Mouse (Mus musculus) heart, embryonic 14.5 days (tissue): ENCODE data around the gene Gm5447. TPM values are rescaled to one million over a fixed set of nuclear protein-coding genes. Genes with fewer than 3 reads are reported as not detected.
A peak's percentile ranks its signal among the peaks of the same experiment; 100 is the strongest.

ENCODE experiments used
- ATAC-seq: fragments of 200-750 bp; cut with Nextera tagmentation; 2 replicates; pipeline ENCODE4 v1.8.0; 2017; ENCODE audit warnings: low read depth, moderate TSS enrichment; ENCODE audit not compliant: insufficient number of reproducible peaks, insufficient read depth, low FRiP score
- H3K27ac ChIP-seq, 2 experiments: fragments of 200-500 bp in 1 of 2; fragments of 300-500 bp in 1 of 2; sonication (generic) in 1 of 2; replicated peaks in 1 of 2; 2 replicates each; pipeline ENCODE4 v1.5.1; 2012 to 2014; ENCODE audit warnings: low read depth in 2 of 2, low read length in 2 of 2, control low read depth in 1 of 2, mild to moderate bottlenecking in 1 of 2, mixed read lengths in 1 of 2; ENCODE audit not compliant: control insufficient read depth in 1 of 2, insufficient read depth in 1 of 2
- H3K27me3 ChIP-seq: fragments of 300-500 bp; sonication (generic); 2 replicates; pipeline ENCODE4 v1.6.1; 2014; ENCODE audit warnings: mild to moderate bottlenecking, low read length, control low read depth; ENCODE audit not compliant: control insufficient read depth, insufficient read depth
- H3K36me3 ChIP-seq: fragments of 300-500 bp; sonication (generic); 2 replicates; pipeline ENCODE4 v1.6.1; 2014; ENCODE audit warnings: mild to moderate bottlenecking, control low read depth, low read length, mixed read lengths; ENCODE audit not compliant: control insufficient read depth, insufficient read depth
- H3K4me1 ChIP-seq, 2 experiments: fragments of 200-500 bp in 1 of 2; fragments of 300-500 bp in 1 of 2; sonication (generic) in 1 of 2; 2 replicates each; pipeline ENCODE4 v1.6.1; 2012 to 2014; ENCODE audit warnings: low read length in 2 of 2, control low read depth in 1 of 2, mixed read lengths in 1 of 2; ENCODE audit not compliant: control insufficient read depth in 2 of 2, insufficient read depth in 2 of 2
- H3K4me2 ChIP-seq: fragments of 300-500 bp; sonication (generic); 2 replicates; pipeline ENCODE4 v1.6.1; 2014; ENCODE audit warnings: mild to moderate bottlenecking, low read length
- H3K4me3 ChIP-seq, 2 experiments: fragments of 200-500 bp in 1 of 2; fragments of 300-500 bp in 1 of 2; sonication (generic) in 1 of 2; 2 replicates each; pipeline ENCODE4 v1.5.1; 2012 to 2014; ENCODE audit warnings: low read length in 2 of 2, mild to moderate bottlenecking in 2 of 2, control low read depth in 1 of 2, low read depth in 1 of 2, moderate library complexity in 1 of 2; ENCODE audit not compliant: control insufficient read depth in 1 of 2, insufficient read depth in 1 of 2
- H3K9ac ChIP-seq: fragments of 300-500 bp; sonication (generic); 2 replicates; pipeline ENCODE4 v1.6.1; 2014; ENCODE audit warnings: mild to moderate bottlenecking, low read length
- H3K9me3 ChIP-seq: fragments of 300-500 bp; sonication (generic); 2 replicates; pipeline ENCODE4 v1.6.1; 2016; ENCODE audit warnings: low read length, control low read depth; ENCODE audit not compliant: control insufficient read depth
- WGBS: fragments of 180-500 bp; shearing (Covaris S2); extraction: QIAGEN DNeasy Blood & Tissue Kit; methylation state at CpG from one replicate; pipeline ENCODE4 v1.1.7; 2014; 5-methylcytosine and 5-hydroxymethylcytosine counted together
- polyA plus RNA-seq: library from polyadenylated mRNA; unstranded; fragments of >200 nt; fragmentation: Nextera tagmentation; extraction: Ambion mirVana; gene quantifications from 2 replicates; pipeline ENCODE4 v1.2.1, GENCODE M21; 2014

Gm5447 gene
- polyA plus RNA-seq, 1 experiment from 2014 or later = not detected

GRCm38 (mm10) chr13:30947540-30947939 is 26.5 kb upstream of the Gm5447 start, which contains the start of gene Hus1b:
TSS of gene Hus1b (minus strand) at chr13:30947759.
- H3K4me1 ChIP-seq = peaks cover 6 to 17% of the 10 kb centered on the region in 2 experiments; a peak in 3 of 4 replicates
- H3K9me3 ChIP-seq = no peaks in the 10 kb centered on the region
- H3K9ac ChIP-seq = no peak within 1 kb of the TSS
- no peak within 1 kb of the TSS for H3K4me2 ChIP-seq
- H3K4me3 ChIP-seq = no peak within 1 kb of the TSS
- no peak within 1 kb of the TSS for H3K27ac ChIP-seq
- no peaks in the 10 kb centered on the region for H3K36me3 ChIP-seq
- no peaks in the 10 kb centered on the region for H3K27me3 ChIP-seq
- ATAC-seq = no peak
- WGBS = 89% methylated on average over 11 of the region's 11 CpGs

GRCm38 (mm10) chr13:30949181-30949580 is 24.8 kb upstream of the Gm5447 start:
- H3K4me2 ChIP-seq = no peak overlapping the region
- H3K9ac ChIP-seq = no peak overlapping the region
- H3K4me1 ChIP-seq = peaks cover 6 to 17% of the 10 kb centered on the region in 2 experiments; a peak in 3 of 4 replicates
- no peaks in the 10 kb centered on the region for H3K9me3 ChIP-seq
- ATAC-seq = no peak
- no peak overlapping the region for H3K27ac ChIP-seq
- H3K36me3 ChIP-seq = no peaks in the 10 kb centered on the region
- H3K27me3 ChIP-seq = no peaks in the 10 kb centered on the region
- H3K4me3 ChIP-seq = no peak overlapping the region
- WGBS = 97% methylated on average over 9 of the region's 9 CpGs

GRCm38 (mm10) chr13:30952044-30952443 is 22.0 kb upstream of the Gm5447 start:
- Histone ChIP-seq H3K4me1 (peaks cover 5 to 7% of the 10 kb centered on the region in 2 experiments; a peak in 3 of 4 replicates), H3K9me3 (no peaks in the 10 kb centered on the region), H3K27me3 (no peaks in the 10 kb centered on the region), H3K4me2 (no peak overlapping the region), H3K9ac (no peak overlapping the region), H3K27ac (no peak overlapping the region), H3K4me3 (no peak overlapping the region), H3K36me3 (no peaks in the 10 kb centered on the region)
- ATAC-seq = no peak
- 86% methylated on average over 2 of the region's 2 CpGs for WGBS

GRCm38 (mm10) chr13:30953580-30953979 is 20.4 kb upstream of the Gm5447 start:
- Histone ChIP-seq H3K4me3 (no peak overlapping the region), H3K9ac (no peak overlapping the region), H3K4me2 (no peak overlapping the region), H3K4me1 (peaks cover 0 to under 1% of the 10 kb centered on the region in 2 experiments; a peak in 1 of 4 replicates), H3K27me3 (no peaks in the 10 kb centered on the region), H3K9me3 (no peaks in the 10 kb centered on the region), H3K36me3 (no peaks in the 10 kb centered on the region), H3K27ac (no peak overlapping the region)
- WGBS = 50% methylated on average over 1 of the region's 1 CpGs
- ATAC-seq = no peak

- ATAC-seq = no peak
- no peaks in the 10 kb centered on the region for H3K9me3 ChIP-seq
- H3K36me3 ChIP-seq = peaks cover 4% of the 10 kb centered on the region; the same call in 1 of the 2 replicates
Observed at GRCm38 (mm10) chr13:30960714-30961113, 13.3 kb upstream of the Gm5447 start.

GRCm38 (mm10) chr13:30961932-30962331 is 12.1 kb upstream of the Gm5447 start:
- H3K27me3 ChIP-seq = no peaks in the 10 kb centered on the region
- H3K4me1 ChIP-seq = peaks cover 4 to 7% of the 10 kb centered on the region in 2 experiments; a peak in 3 of 4 replicates
- 55% methylated on average over 2 of the region's 2 CpGs for WGBS
- peaks cover 4% of the 10 kb centered on the region; the same call in 1 of the 2 replicates for H3K36me3 ChIP-seq
- no peaks in the 10 kb centered on the region for H3K9me3 ChIP-seq
- no peak for ATAC-seq
- no peak overlapping the region for H3K27ac ChIP-seq
- no peak overlapping the region for H3K9ac ChIP-seq
- no peak overlapping the region for H3K4me3 ChIP-seq
- H3K4me2 ChIP-seq = no peak overlapping the region

More at GRCm38 (mm10) chr13:30960714-30961113, 13.3 kb upstream of the Gm5447 start:
- H3K27me3 ChIP-seq = no peaks in the 10 kb centered on the region
- no peak overlapping the region for H3K9ac ChIP-seq
- no peaks in the 10 kb centered on the region for H3K4me1 ChIP-seq
- no peak overlapping the region for H3K27ac ChIP-seq
- WGBS = 75% methylated on average over 2 of the region's 2 CpGs
- H3K4me3 ChIP-seq = no peak overlapping the region
- H3K4me2 ChIP-seq = no peak overlapping the region

GRCm38 (mm10) chr13:30966507-30966911 is 7.5 kb upstream of the Gm5447 start:
- no peaks in the 10 kb centered on the region for H3K27me3 ChIP-seq
- ATAC-seq = no peak
- no peak overlapping the region for H3K4me3 ChIP-seq
- H3K27ac ChIP-seq = no peak overlapping the region; a peak in 1 of 4 replicates
- peak overlapping the region; percentile 22 for H3K4me2 ChIP-seq
- 7% methylated on average over 10 of the region's 10 CpGs for WGBS
- H3K9me3 ChIP-seq = no peaks in the 10 kb centered on the region
- H3K9ac ChIP-seq = peak overlapping the region; percentile 34; the same call in 1 of the 2 replicates
- no peaks in the 10 kb centered on the region for H3K36me3 ChIP-seq
- H3K4me1 ChIP-seq = peaks cover 4 to 21% of the 10 kb centered on the region in 2 experiments

GRCm38 (mm10) chr13:30968311-30968710 is 5.7 kb upstream of the Gm5447 start:
- ATAC-seq = no peak
- Histone ChIP-seq H3K9me3 (no peaks in the 10 kb centered on the region), H3K4me3 (no peak overlapping the region), H3K4me1 (peaks cover 4 to 21% of the 10 kb centered on the region in 2 experiments), H3K27ac (no peak overlapping the region), H3K4me2 (no peak overlapping the region), H3K27me3 (no peaks in the 10 kb centered on the region), H3K36me3 (no peaks in the 10 kb centered on the region), H3K9ac (no peak overlapping the region)
- 62% methylated on average over 4 of the region's 4 CpGs for WGBS
